Mouse (Mus musculus): ENCODE measurements around the gene Bmp8a. TPM values are rescaled to one million over a fixed set of nuclear protein-coding genes. Genes with fewer than 3 reads are reported as not detected.
"Not testable (repeated sequence)": the region's sequence is repeated elsewhere in the genome, so short reads cannot be mapped to it uniquely, and the experiment has no call there.

Gene Bmp8a
- polyA plus RNA-seq, 1 experiment: 0.14 TPM

- DNase-seq (ENCODE audit: extremely low spot score in 1 of 2, low spot score in 1 of 2): no peak
Measured at GRCm38 (mm10) chr4:123293661-123294443, 49.2 kb downstream of the Bmp8a start.

GRCm38 (mm10) chr4:123292989-123293388 is 50.1 kb downstream of the Bmp8a start:
- DNase-seq (ENCODE audit: extremely low spot score in 1 of 2, low spot score in 1 of 2): no peak

- no peak for DNase-seq (ENCODE audit: extremely low spot score in 1 of 2, low spot score in 1 of 2)
Measured at GRCm38 (mm10) chr4:123292390-123292789, 50.7 kb downstream of the Bmp8a start.

- DNase-seq (ENCODE audit: extremely low spot score in 1 of 2, low spot score in 1 of 2): no peak
Measured at GRCm38 (mm10) chr4:123289038-123289437, 54.0 kb downstream of the Bmp8a start.

- no peak for DNase-seq (ENCODE audit: extremely low spot score in 1 of 2, low spot score in 1 of 2)
Measured at GRCm38 (mm10) chr4:123286790-123287189, 56.3 kb downstream of the Bmp8a start.

- no peak for DNase-seq (ENCODE audit: extremely low spot score in 1 of 2, low spot score in 1 of 2)
Measured at GRCm38 (mm10) chr4:123284731-123285624, 58.1 kb downstream of the Bmp8a start.

GRCm38 (mm10) chr4:123283675-123284064 is 59.4 kb downstream of the Bmp8a start:
- DNase-seq (ENCODE audit: extremely low spot score in 1 of 2, low spot score in 1 of 2): peak in 1 of 2 experiments; percentile 25

- DNase-seq (ENCODE audit: extremely low spot score in 1 of 2, low spot score in 1 of 2): not testable (repeated sequence)
Measured at GRCm38 (mm10) chr4:123282915-123283674, 60.0 kb downstream of the Bmp8a start.

GRCm38 (mm10) chr4:123282500-123282899 is 60.6 kb downstream of the Bmp8a start:
- peak; percentile 58 to 88 for DNase-seq (ENCODE audit: extremely low spot score in 1 of 2, low spot score in 1 of 2)

GRCm38 (mm10) chr4:123280117-123280516 is 62.9 kb downstream of the Bmp8a start:
- no peak for DNase-seq (ENCODE audit: extremely low spot score in 1 of 2, low spot score in 1 of 2)

GRCm38 (mm10) chr4:123271063-123271462 is 72.0 kb downstream of the Bmp8a start:
- DNase-seq (ENCODE audit: extremely low spot score in 1 of 2, low spot score in 1 of 2): no peak

Other genes with a start within 250 kb of the Bmp8a start
- gene Bmp8b, start 238.1 kb downstream of the Bmp8a start, polyA plus RNA-seq (2012; rRNA removed): 0.36 TPM in 2 replicates
- 0.15 and 0.22 TPM in 2 replicates for gene Oxct2b, start 227.0 kb downstream of the Bmp8a start, polyA plus RNA-seq (2012; rRNA removed)
- 21.9 and 22.7 TPM in 2 replicates for gene Ppie, start 203.3 kb downstream of the Bmp8a start, polyA plus RNA-seq (2012; rRNA removed)
- gene Hpcal4, start 160.0 kb downstream of the Bmp8a start, polyA plus RNA-seq (2012; rRNA removed): 523 and 615 TPM in 2 replicates
- 3.2 and 3.8 TPM in 2 replicates for gene Nt5c1a, start 141.7 kb downstream of the Bmp8a start, polyA plus RNA-seq (2012; rRNA removed)
- gene Heyl, start 109.7 kb downstream of the Bmp8a start, polyA plus RNA-seq (2012; rRNA removed): 5.9 and 7.1 TPM in 2 replicates
- 39.4 and 40.2 TPM in 2 replicates for gene Pabpc4, start 80.9 kb downstream of the Bmp8a start, polyA plus RNA-seq (2012; rRNA removed)
- 0.06 TPM in 1 of 2 replicates, not detected in the other for gene Oxct2a, start 19.6 kb downstream of the Bmp8a start, polyA plus RNA-seq (2012; rRNA removed)